Mouse (Mus musculus): ENCODE measurements around the gene H2-Q1. TPM values are rescaled to one million over a fixed set of nuclear protein-coding genes. Genes with fewer than 3 reads are reported as not detected.

H2-Q1 gene
- polyA plus RNA-seq (2017; shearing (Covaris generic)) = not detected

DNA sequence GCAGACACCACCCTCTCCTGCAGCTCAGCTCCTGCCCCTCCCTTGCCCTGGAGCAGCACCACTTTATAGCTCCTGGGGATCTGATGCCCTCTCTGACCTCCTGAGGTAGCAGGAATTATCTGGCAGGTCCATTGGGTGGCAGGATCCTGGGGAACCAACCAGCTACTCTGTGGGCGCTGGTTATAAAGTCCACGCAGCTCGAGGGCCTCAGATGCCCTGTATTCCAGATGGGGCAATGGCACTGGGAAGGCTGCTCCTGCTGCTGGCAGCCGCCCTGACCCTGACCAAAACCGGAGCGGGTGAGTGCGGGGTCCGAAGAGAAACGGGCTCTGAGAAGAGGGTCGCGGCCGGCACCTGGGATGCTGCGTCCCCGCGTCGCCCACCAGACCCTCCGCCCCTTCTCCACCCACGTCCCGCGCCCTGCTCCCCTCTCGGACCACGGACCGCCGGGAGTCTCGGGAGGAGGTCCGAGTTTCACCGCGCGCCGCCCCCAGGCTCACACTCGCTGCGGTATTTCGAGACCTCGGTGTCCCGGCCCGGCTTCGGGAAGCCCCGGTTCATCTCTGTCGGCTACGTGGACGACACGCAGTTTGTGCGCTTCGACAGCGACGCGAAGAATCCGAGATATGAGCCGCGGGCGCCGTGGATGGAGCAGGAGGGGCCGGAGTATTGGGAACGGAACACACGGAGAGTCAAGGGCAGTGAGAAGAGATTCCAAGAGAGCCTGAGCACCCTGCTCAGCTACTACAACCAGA, at the start of gene H2-Q1:
Gene H2-Q1 (plus strand): TSS at position 79 of the 755 bp plus-strand sequence.

DNA sequence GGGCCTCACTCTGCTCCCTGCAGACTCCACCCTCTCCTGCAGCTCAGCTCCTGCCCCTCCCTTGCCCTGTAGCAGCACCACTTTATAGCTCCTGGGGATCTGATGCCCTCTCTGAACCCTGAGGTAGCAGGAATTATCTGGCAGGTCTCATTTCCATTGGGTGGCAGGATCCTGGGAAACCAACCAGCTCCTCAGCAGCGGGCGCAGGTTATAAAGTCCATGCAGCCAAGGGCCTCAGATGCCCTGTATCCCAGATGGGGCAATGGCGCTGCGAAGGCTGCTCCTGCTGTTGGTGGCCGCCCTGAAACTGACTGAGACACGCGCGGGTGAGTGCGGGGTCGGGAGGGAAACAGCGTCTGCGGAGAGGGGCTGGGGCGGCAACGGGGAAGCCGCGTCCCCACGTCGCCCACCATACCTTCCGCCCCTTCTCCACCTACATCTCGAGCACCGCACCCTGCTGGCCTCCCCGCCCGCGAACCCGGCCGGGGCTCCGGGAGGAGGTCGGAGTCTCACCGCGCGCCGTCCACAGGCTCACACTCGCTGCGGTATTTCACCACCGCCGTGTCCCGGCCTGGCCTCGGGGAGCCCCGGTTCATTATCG, 22.0 kb downstream of the H2-Q1 start, which contains the start of gene H2-Q2:
Gene H2-Q2 (plus strand): TSS at position 172 of the 601 bp plus-strand sequence.

Other genes with a start within 250 kb of the H2-Q1 start
- gene Ly6g6e, start 243.5 kb upstream of the H2-Q1 start, polyA plus RNA-seq (2017; shearing (Covaris generic)) = not detected
- not detected for gene Ly6g6d, start 242.3 kb upstream of the H2-Q1 start, polyA plus RNA-seq (2017; shearing (Covaris generic))
- not detected for gene Ly6g6f, start 234.8 kb upstream of the H2-Q1 start, polyA plus RNA-seq (2017; shearing (Covaris generic))
- gene Abhd16a, start 231.1 kb upstream of the H2-Q1 start, polyA plus RNA-seq (2017; shearing (Covaris generic)) = 90.2 TPM
- gene Ly6g5c, start 212.1 kb upstream of the H2-Q1 start, polyA plus RNA-seq (2017; shearing (Covaris generic)) = not detected
- 1.2 TPM for gene Ly6g5b, start 205.0 kb upstream of the H2-Q1 start, polyA plus RNA-seq (2017; shearing (Covaris generic))
- gene Gpank1, start 198.9 kb upstream of the H2-Q1 start, polyA plus RNA-seq (2017; shearing (Covaris generic)) = 64.4 TPM
- 190 TPM for gene Csnk2b, start 198.4 kb upstream of the H2-Q1 start, polyA plus RNA-seq (2017; shearing (Covaris generic))
- 0.75 TPM for gene D17H6S53E, start 194.0 kb upstream of the H2-Q1 start, polyA plus RNA-seq (2017; shearing (Covaris generic))
- gene Apom, start 188.4 kb upstream of the H2-Q1 start, polyA plus RNA-seq (2017; shearing (Covaris generic)) = not detected
- 77.8 TPM for gene Bag6, start 185.2 kb upstream of the H2-Q1 start, polyA plus RNA-seq (2017; shearing (Covaris generic))
- gene Prrc2a, start 155.5 kb upstream of the H2-Q1 start, polyA plus RNA-seq (2017; shearing (Covaris generic)) = 31.3 TPM
- gene Aif1, start 144.3 kb upstream of the H2-Q1 start, polyA plus RNA-seq (2017; shearing (Covaris generic)) = not detected
- 1.8 TPM for gene Lst1, start 132.0 kb upstream of the H2-Q1 start, polyA plus RNA-seq (2017; shearing (Covaris generic))
- gene Ltb, start 126.0 kb upstream of the H2-Q1 start, polyA plus RNA-seq (2017; shearing (Covaris generic)) = 754 TPM
- 4.2 TPM for gene Tnf, start 118.4 kb upstream of the H2-Q1 start, polyA plus RNA-seq (2017; shearing (Covaris generic))
- gene Lta, start 115.1 kb upstream of the H2-Q1 start, polyA plus RNA-seq (2017; shearing (Covaris generic)) = 24.6 TPM
- not detected for gene Gm16181, start 99.6 kb upstream of the H2-Q1 start, polyA plus RNA-seq (2017; shearing (Covaris generic))
- gene Atp6v1g2, start 86.7 kb upstream of the H2-Q1 start, polyA plus RNA-seq (2017; shearing (Covaris generic)) = 1.4 TPM
- gene Nfkbil1, start 84.6 kb upstream of the H2-Q1 start, polyA plus RNA-seq (2017; shearing (Covaris generic)) = 16.0 TPM
- gene Ddx39b, start 78.7 kb upstream of the H2-Q1 start, polyA plus RNA-seq (2017; shearing (Covaris generic)) = 192 TPM
- gene H2-D1, start 57.7 kb upstream of the H2-Q1 start, polyA plus RNA-seq (2017; shearing (Covaris generic)) = 5,786 TPM
- 7.0 TPM for gene H2-Q2, start 21.8 kb downstream of the H2-Q1 start, polyA plus RNA-seq (2017; shearing (Covaris generic))
- 50.9 TPM for gene H2-Q4, start 59.2 kb downstream of the H2-Q1 start, polyA plus RNA-seq (2017; shearing (Covaris generic))
- gene H2-Q6, start 104.4 kb downstream of the H2-Q1 start, polyA plus RNA-seq (2017; shearing (Covaris generic)) = 505 TPM
- gene H2-Q7, start 118.8 kb downstream of the H2-Q1 start, polyA plus RNA-seq (2017; shearing (Covaris generic)) = 1,681 TPM
- gene H2-Q10, start 149.7 kb downstream of the H2-Q1 start, polyA plus RNA-seq (2017; shearing (Covaris generic)) = 24.6 TPM
- not detected for gene Pou5f1, start 185.6 kb downstream of the H2-Q1 start, polyA plus RNA-seq (2017; shearing (Covaris generic))
- 8.0 TPM for gene Tcf19, start 196.4 kb downstream of the H2-Q1 start, polyA plus RNA-seq (2017; shearing (Covaris generic))
- gene Cchcr1, start 196.7 kb downstream of the H2-Q1 start, polyA plus RNA-seq (2017; shearing (Covaris generic)) = 2.9 TPM
- gene Psors1c2, start 212.8 kb downstream of the H2-Q1 start, polyA plus RNA-seq (2017; shearing (Covaris generic)) = not detected
- gene Cdsn, start 231.7 kb downstream of the H2-Q1 start, polyA plus RNA-seq (2017; shearing (Covaris generic)) = not detected
- not detected for gene 2300002M23Rik, start 247.0 kb downstream of the H2-Q1 start, polyA plus RNA-seq (2017; shearing (Covaris generic))

Measured in naive thymus-derived CD4-positive, alpha-beta T cell, adult 5 months (primary cell).